Mouse (Mus musculus): ENCODE results near the gene Insl5. TPM values are rescaled to one million over a fixed set of nuclear protein-coding genes. Genes with fewer than 3 reads are reported as not detected.

Gene Insl5
- polyA plus RNA-seq (2014; fragmentation: Nextera tagmentation; extraction: Ambion mirVana) = 0.31 TPM in 1 of 2 replicates, not detected in the other

- H3K27me3 ChIP-seq (ENCODE audit: control insufficient read depth, insufficient read depth, low read length) = no peaks in the 10 kb centered on the region
- H3K4me2 ChIP-seq (ENCODE audit: low read depth, low read length) = no peak within 1 kb of the TSS
- no peak within 1 kb of the TSS for H3K9ac ChIP-seq (replicated peaks; ENCODE audit: low read depth, low read length)
- H3K9me3 ChIP-seq (ENCODE audit: control insufficient read depth, low read length) = no peaks in the 10 kb centered on the region
- H3K36me3 ChIP-seq (ENCODE audit: control insufficient read depth, insufficient read depth, low read length) = no peaks in the 10 kb centered on the region
- ATAC-seq (ENCODE audit: low read depth) = no peak
- 88% methylated on average over 4 of the region's 4 CpGs for WGBS
- H3K4me1 ChIP-seq (ENCODE audit: control insufficient read depth, insufficient read depth, low read length) = no peaks in the 10 kb centered on the region
- no peak within 1 kb of the TSS for H3K4me3 ChIP-seq (ENCODE audit: low read depth, low read length)
- no peak within 1 kb of the TSS for H3K27ac ChIP-seq (ENCODE audit: low read depth, low read length)
These were observed at the start of gene Insl5 for GRCm38 (mm10) chr4:103026621-103027020. Insl5 (minus strand) TSS chr4:103026842.

DNA sequence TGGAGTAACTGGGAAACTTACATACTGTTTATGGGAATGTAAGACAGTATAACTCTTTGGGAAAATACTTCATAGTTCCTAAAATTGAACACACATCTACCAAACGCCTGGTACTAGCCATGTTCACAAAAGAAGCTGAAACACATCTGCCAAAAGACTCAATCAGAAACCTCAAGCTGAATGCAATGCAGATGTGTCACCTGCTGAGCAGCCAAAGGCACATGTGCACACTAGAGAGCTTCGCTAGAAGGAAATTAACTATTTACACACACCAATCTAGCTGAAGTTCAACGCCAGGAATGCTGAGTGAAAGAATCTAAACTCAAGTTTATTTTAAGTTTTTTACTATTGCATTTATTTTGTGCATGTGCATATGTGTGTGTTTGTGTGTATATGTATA, 44.0 kb upstream of the Insl5 start:
- H3K27ac ChIP-seq (ENCODE audit: low read depth, low read length) = no peak overlapping the region
- ATAC-seq (ENCODE audit: low read depth) = no peak
- no peaks in the 10 kb centered on the region for H3K27me3 ChIP-seq (ENCODE audit: control insufficient read depth, insufficient read depth, low read length)
- H3K4me2 ChIP-seq (ENCODE audit: low read depth, low read length) = no peak overlapping the region
- no peaks in the 10 kb centered on the region for H3K36me3 ChIP-seq (ENCODE audit: control insufficient read depth, insufficient read depth, low read length)
- 83% methylated on average over 3 of the region's 3 CpGs for WGBS
- no peaks in the 10 kb centered on the region for H3K4me1 ChIP-seq (ENCODE audit: control insufficient read depth, insufficient read depth, low read length)
- H3K9me3 ChIP-seq (ENCODE audit: control insufficient read depth, low read length) = no peaks in the 10 kb centered on the region
- no peak overlapping the region for H3K4me3 ChIP-seq (ENCODE audit: low read depth, low read length)
- H3K9ac ChIP-seq (replicated peaks; ENCODE audit: low read depth, low read length) = no peak overlapping the region

DNA sequence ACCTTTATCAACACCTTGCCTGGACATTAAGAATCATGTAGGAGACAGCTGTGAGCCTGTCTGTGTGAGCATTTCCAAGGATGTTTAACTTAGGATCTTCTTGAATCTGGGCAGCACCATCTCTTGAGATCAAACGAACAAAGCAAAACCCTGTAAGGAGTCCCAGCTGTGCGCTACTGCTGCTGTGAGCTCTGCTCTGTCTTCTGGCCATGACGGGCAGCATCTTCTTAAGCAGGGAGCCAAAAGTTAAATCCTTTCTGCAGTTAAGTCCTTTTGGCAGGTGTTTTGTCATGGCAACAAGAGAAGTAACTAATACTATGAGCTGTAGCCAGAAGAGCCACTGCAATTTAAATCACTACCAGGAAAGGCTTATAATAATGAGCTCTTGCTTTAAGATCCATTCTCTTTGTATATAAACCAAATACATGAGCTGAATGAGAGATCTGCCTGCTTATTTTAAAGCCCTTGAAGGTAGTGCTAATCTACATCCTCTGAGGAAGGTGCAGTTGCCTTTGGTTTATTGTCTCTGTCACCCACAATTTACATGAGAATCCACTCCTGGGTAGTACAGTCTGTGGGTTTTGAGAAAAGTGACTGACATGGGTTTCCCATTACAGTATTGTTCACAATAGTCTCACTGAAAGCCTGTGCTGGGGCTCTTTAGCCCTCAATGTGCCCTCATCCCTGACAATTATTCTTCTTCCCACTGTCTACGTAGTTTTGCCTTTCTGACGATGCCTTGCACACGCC, 41.4 kb upstream of the Insl5 start:
- no peak overlapping the region for H3K9ac ChIP-seq (replicated peaks; ENCODE audit: low read depth, low read length)
- 61% methylated on average over 6 of the region's 6 CpGs for WGBS
- no peaks in the 10 kb centered on the region for H3K27me3 ChIP-seq (ENCODE audit: control insufficient read depth, insufficient read depth, low read length)
- no peak overlapping the region for H3K4me2 ChIP-seq (ENCODE audit: low read depth, low read length)
- H3K27ac ChIP-seq (ENCODE audit: low read depth, low read length) = no peak overlapping the region
- H3K4me3 ChIP-seq (ENCODE audit: low read depth, low read length) = no peak overlapping the region
- no peaks in the 10 kb centered on the region for H3K36me3 ChIP-seq (ENCODE audit: control insufficient read depth, insufficient read depth, low read length)
- H3K4me1 ChIP-seq (ENCODE audit: control insufficient read depth, insufficient read depth, low read length) = no peaks in the 10 kb centered on the region
- H3K9me3 ChIP-seq (ENCODE audit: control insufficient read depth, low read length) = no peaks in the 10 kb centered on the region
- ATAC-seq (ENCODE audit: low read depth) = no peak

DNA sequence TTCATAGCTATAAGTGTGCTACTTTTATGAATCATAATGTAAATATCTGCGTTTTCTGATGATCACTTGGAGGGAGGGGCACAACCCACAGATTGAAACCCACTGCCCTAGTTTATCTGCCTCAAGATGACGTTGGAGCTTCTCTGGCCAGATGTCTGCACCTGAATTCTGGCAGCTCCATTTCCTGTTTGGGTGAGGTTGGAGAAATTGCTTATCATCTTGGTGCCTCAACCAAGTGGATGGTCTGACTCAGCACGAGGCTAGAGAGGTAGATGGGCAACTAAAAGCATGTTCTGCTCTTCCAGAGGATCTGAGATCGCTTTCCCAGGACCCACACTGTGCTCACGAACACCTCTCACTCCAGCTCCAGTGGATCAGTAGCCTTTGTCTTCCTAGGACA, 38.3 kb upstream of the Insl5 start:
- WGBS = 89% methylated on average over 5 of the region's 5 CpGs
- no peak overlapping the region for H3K9ac ChIP-seq (replicated peaks; ENCODE audit: low read depth, low read length)
- no peak overlapping the region for H3K4me2 ChIP-seq (ENCODE audit: low read depth, low read length)
- no peaks in the 10 kb centered on the region for H3K9me3 ChIP-seq (ENCODE audit: control insufficient read depth, low read length)
- H3K4me1 ChIP-seq (ENCODE audit: control insufficient read depth, insufficient read depth, low read length) = no peaks in the 10 kb centered on the region
- no peak for ATAC-seq (ENCODE audit: low read depth)
- H3K27ac ChIP-seq (ENCODE audit: low read depth, low read length) = no peak overlapping the region
- no peaks in the 10 kb centered on the region for H3K36me3 ChIP-seq (ENCODE audit: control insufficient read depth, insufficient read depth, low read length)
- H3K4me3 ChIP-seq (ENCODE audit: low read depth, low read length) = no peak overlapping the region
- H3K27me3 ChIP-seq (ENCODE audit: control insufficient read depth, insufficient read depth, low read length) = no peaks in the 10 kb centered on the region

- Histone ChIP-seq H3K4me2 (ENCODE audit: low read depth, low read length) (no peak overlapping the region), H3K4me1 (ENCODE audit: control insufficient read depth, insufficient read depth, low read length) (no peaks in the 10 kb centered on the region), H3K9ac (replicated peaks; ENCODE audit: low read depth, low read length) (no peak overlapping the region), H3K27ac (ENCODE audit: low read depth, low read length) (no peak overlapping the region), H3K36me3 (ENCODE audit: control insufficient read depth, insufficient read depth, low read length) (no peaks in the 10 kb centered on the region), H3K4me3 (ENCODE audit: low read depth, low read length) (no peak overlapping the region), H3K27me3 (ENCODE audit: control insufficient read depth, insufficient read depth, low read length) (no peaks in the 10 kb centered on the region), H3K9me3 (ENCODE audit: control insufficient read depth, low read length) (no peaks in the 10 kb centered on the region)
- ATAC-seq (ENCODE audit: low read depth) = no peak
- WGBS = 80% methylated on average over 2 of the region's 2 CpGs
These were observed 37.8 kb upstream of the Insl5 start for GRCm38 (mm10) chr4:103064421-103064820.

GRCm38 (mm10) chr4:103056909-103057308, 30.3 kb upstream of the Insl5 start:
- H3K9ac ChIP-seq (replicated peaks; ENCODE audit: low read depth, low read length) = no peak overlapping the region
- H3K9me3 ChIP-seq (ENCODE audit: control insufficient read depth, low read length) = no peaks in the 10 kb centered on the region
- no peaks in the 10 kb centered on the region for H3K27me3 ChIP-seq (ENCODE audit: control insufficient read depth, insufficient read depth, low read length)
- H3K36me3 ChIP-seq (ENCODE audit: control insufficient read depth, insufficient read depth, low read length) = no peaks in the 10 kb centered on the region
- no peaks in the 10 kb centered on the region for H3K4me1 ChIP-seq (ENCODE audit: control insufficient read depth, insufficient read depth, low read length)
- H3K4me3 ChIP-seq (ENCODE audit: low read depth, low read length) = no peak overlapping the region
- no peak overlapping the region for H3K27ac ChIP-seq (ENCODE audit: low read depth, low read length)
- H3K4me2 ChIP-seq (ENCODE audit: low read depth, low read length) = no peak overlapping the region
- 87% methylated on average over 5 of the region's 5 CpGs for WGBS
- ATAC-seq (ENCODE audit: low read depth) = no peak

DNA sequence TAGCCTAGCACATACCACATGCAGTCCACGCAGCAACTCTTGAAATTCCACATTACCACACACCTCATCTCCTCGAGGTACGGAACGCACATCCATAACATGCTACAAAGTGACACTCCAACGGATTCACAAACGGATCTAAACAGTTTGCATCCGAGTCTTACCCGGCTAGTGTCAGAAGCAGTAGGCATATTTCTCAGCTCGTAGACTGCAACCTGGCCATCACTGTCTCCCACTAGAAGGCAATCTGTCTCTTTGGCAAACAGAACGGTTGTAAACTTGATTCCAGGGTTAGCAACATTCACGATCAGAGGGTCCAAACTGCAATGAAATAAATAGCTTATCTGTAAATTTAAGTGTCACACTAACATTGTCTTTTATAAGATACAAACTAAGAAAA, 21.4 kb upstream of the Insl5 start:
- no peaks in the 10 kb centered on the region for H3K9me3 ChIP-seq (ENCODE audit: control insufficient read depth, low read length)
- no peaks in the 10 kb centered on the region for H3K4me1 ChIP-seq (ENCODE audit: control insufficient read depth, insufficient read depth, low read length)
- H3K4me3 ChIP-seq (ENCODE audit: low read depth, low read length) = no peak overlapping the region
- H3K27me3 ChIP-seq (ENCODE audit: control insufficient read depth, insufficient read depth, low read length) = no peaks in the 10 kb centered on the region
- no peak overlapping the region for H3K4me2 ChIP-seq (ENCODE audit: low read depth, low read length)
- WGBS = 89% methylated on average over 11 of the region's 11 CpGs
- no peak overlapping the region for H3K9ac ChIP-seq (replicated peaks; ENCODE audit: low read depth, low read length)
- H3K27ac ChIP-seq (ENCODE audit: low read depth, low read length) = no peak overlapping the region
- no peaks in the 10 kb centered on the region for H3K36me3 ChIP-seq (ENCODE audit: control insufficient read depth, insufficient read depth, low read length)
- no peak for ATAC-seq (ENCODE audit: low read depth)

- Histone ChIP-seq H3K27ac (ENCODE audit: low read depth, low read length) (no peak overlapping the region), H3K4me1 (ENCODE audit: control insufficient read depth, insufficient read depth, low read length) (no peaks in the 10 kb centered on the region), H3K4me3 (ENCODE audit: low read depth, low read length) (no peak overlapping the region), H3K4me2 (ENCODE audit: low read depth, low read length) (no peak overlapping the region), H3K36me3 (ENCODE audit: control insufficient read depth, insufficient read depth, low read length) (no peaks in the 10 kb centered on the region), H3K9ac (replicated peaks; ENCODE audit: low read depth, low read length) (no peak overlapping the region), H3K9me3 (ENCODE audit: control insufficient read depth, low read length) (no peaks in the 10 kb centered on the region), H3K27me3 (ENCODE audit: control insufficient read depth, insufficient read depth, low read length) (no peaks in the 10 kb centered on the region)
- WGBS = 92% methylated on average over 11 of the region's 11 CpGs
- no peak for ATAC-seq (ENCODE audit: low read depth)
These were observed 16.4 kb upstream of the Insl5 start for GRCm38 (mm10) chr4:103042997-103043396.

DNA sequence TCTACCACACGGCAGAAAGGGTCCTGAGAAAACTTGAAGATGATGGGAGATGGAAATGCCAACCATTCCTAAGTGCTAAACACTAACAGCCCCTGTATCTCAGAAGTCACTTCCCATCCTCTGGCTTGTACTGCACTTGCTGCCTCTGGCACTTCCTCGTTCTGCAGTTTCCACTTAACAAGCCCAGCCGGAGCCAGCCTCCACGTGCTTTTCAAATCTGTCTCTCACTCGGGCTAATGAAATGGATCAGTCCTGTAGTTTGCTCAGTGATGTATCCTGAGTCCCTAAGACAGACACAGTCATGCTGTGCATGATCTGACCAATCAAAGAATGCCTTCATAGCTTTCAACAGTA, 13.2 kb upstream of the Insl5 start:
- H3K36me3 ChIP-seq (ENCODE audit: control insufficient read depth, insufficient read depth, low read length) = no peaks in the 10 kb centered on the region
- WGBS = 63% methylated on average over 5 of the region's 5 CpGs
- H3K4me2 ChIP-seq (ENCODE audit: low read depth, low read length) = no peak overlapping the region
- no peaks in the 10 kb centered on the region for H3K9me3 ChIP-seq (ENCODE audit: control insufficient read depth, low read length)
- no peaks in the 10 kb centered on the region for H3K27me3 ChIP-seq (ENCODE audit: control insufficient read depth, insufficient read depth, low read length)
- H3K9ac ChIP-seq (replicated peaks; ENCODE audit: low read depth, low read length) = no peak overlapping the region
- H3K4me3 ChIP-seq (ENCODE audit: low read depth, low read length) = no peak overlapping the region
- H3K4me1 ChIP-seq (ENCODE audit: control insufficient read depth, insufficient read depth, low read length) = no peaks in the 10 kb centered on the region
- no peak overlapping the region for H3K27ac ChIP-seq (ENCODE audit: low read depth, low read length)
- ATAC-seq (ENCODE audit: low read depth) = no peak
